Mouse (Mus musculus) MEL (cell line): Measurements from ENCODE around the gene Hsp90b1. TPM values are rescaled to one million over a fixed set of nuclear protein-coding genes. Genes with fewer than 3 reads are reported as not detected.

ENCODE experiments used
- DNase-seq: peaks from one replicate; pipeline ENCODE4 v3.0.0; 2011; ENCODE audit warnings: low read depth, low spot score
- H3K27ac ChIP-seq: 2 replicates; pipeline ENCODE4 v1.5.1; 2012; ENCODE audit warnings: low read depth, mild to moderate bottlenecking, control low read depth, low read length, moderate library complexity; ENCODE audit not compliant: control insufficient read depth
- H3K27me3 ChIP-seq, 2 experiments: fragments of 150-350 bp in 1 of 2; sonication (generic) in 1 of 2; 2 replicates each; pipeline ENCODE4 v1.6.1; 2012; ENCODE audit warnings: low read length in 2 of 2, mild to moderate bottlenecking in 2 of 2, improper control_type of control experiment in 1 of 2, moderate library complexity in 1 of 2; ENCODE audit not compliant: insufficient read depth in 2 of 2, control insufficient read depth in 1 of 2
- H3K36me3 ChIP-seq, 2 experiments: 2 replicates each; pipeline ENCODE4 v1.6.1; 2012 to 2014; ENCODE audit warnings: low read length in 2 of 2, improper control_type of control experiment in 1 of 2, inconsistent platforms in 1 of 2, mild to moderate bottlenecking in 1 of 2; ENCODE audit not compliant: insufficient read depth in 2 of 2, control insufficient read depth in 1 of 2
- H3K4me1 ChIP-seq, 2 experiments: fragments of 150-350 bp in 1 of 2; sonication (generic) in 1 of 2; 2 replicates each; pipeline ENCODE4 v1.6.1; 2012; ENCODE audit warnings: low read length in 2 of 2, improper control_type of control experiment in 1 of 2, mild to moderate bottlenecking in 1 of 2; ENCODE audit not compliant: insufficient read depth in 2 of 2, control insufficient read depth in 1 of 2
- H3K4me3 ChIP-seq, 2 experiments: fragments of 150-350 bp in 1 of 2; sonication (generic) in 1 of 2; 2 replicates each; pipeline ENCODE4 v1.5.1; 2012; ENCODE audit warnings: low read depth in 2 of 2, low read length in 2 of 2, mild to moderate bottlenecking in 2 of 2, moderate library complexity in 2 of 2, control low read depth in 1 of 2, improper control_type of control experiment in 1 of 2; ENCODE audit not compliant: control insufficient read depth in 1 of 2, insufficient read depth in 1 of 2
- H3K79me2 ChIP-seq: 2 replicates; pipeline ENCODE4 v1.6.1; 2012; ENCODE audit warnings: mild to moderate bottlenecking, low read length, moderate library complexity; ENCODE audit not compliant: control insufficient read depth, poor library complexity, insufficient read depth
- H3K9ac ChIP-seq: 2 replicates; pipeline ENCODE4 v1.6.1; 2012; ENCODE audit warnings: low read depth, mild to moderate bottlenecking, control low read depth, low read length, moderate library complexity; ENCODE audit not compliant: control insufficient read depth, poor library complexity, severe bottlenecking
- H3K9me3 ChIP-seq: fragments of 150-350 bp; sonication (generic); replicated peaks from 2 replicates; pipeline ENCODE4 v1.6.1; 2012; ENCODE audit warnings: mild to moderate bottlenecking, low read length, improper control_type of control experiment, moderate library complexity; ENCODE audit not compliant: insufficient read depth
- BHLHE40 ChIP-seq: IDR thresholded peaks from 2 replicates; pipeline ENCODE4 v1.6.1; 2012; ENCODE audit warnings: low read depth, mild to moderate bottlenecking, inconsistent platforms, low read length, improper control_type of control experiment, borderline replicate concordance
- CHD2 ChIP-seq: IDR thresholded peaks from 2 replicates; pipeline ENCODE4 v1.6.1; 2011; ENCODE audit warnings: low read length, improper control_type of control experiment
- CTCF ChIP-seq, 3 experiments: IDR thresholded peaks in 2 of 3; conservative IDR thresholded peaks in 1 of 3; 2 replicates each; pipeline ENCODE4 v1.5.1; 2011 to 2012; ENCODE audit warnings: low read length in 3 of 3, low read depth in 2 of 3, mild to moderate bottlenecking in 2 of 3, improper control_type of control experiment in 1 of 3, inconsistent platforms in 1 of 3, mixed read lengths in 1 of 3, moderate library complexity in 1 of 3; ENCODE audit not compliant: control insufficient read depth in 1 of 3, insufficient read depth in 1 of 3, poor library complexity in 1 of 3, severe bottlenecking in 1 of 3
- E2F4 ChIP-seq: IDR thresholded peaks from 2 replicates; pipeline ENCODE4 v1.6.1; 2011; ENCODE audit warnings: low read depth, low read length, improper control_type of control experiment, borderline replicate concordance
- ELF1 ChIP-seq: IDR thresholded peaks from 2 replicates; pipeline ENCODE4 v1.6.1; 2014; ENCODE audit warnings: low read depth, mild to moderate bottlenecking, inconsistent platforms, low read length, improper control_type of control experiment, moderate library complexity
- EP300 ChIP-seq, 2 experiments: IDR thresholded peaks; 2 replicates each; pipeline ENCODE4 v1.6.1; 2011; ENCODE audit warnings: improper control_type of control experiment in 2 of 2, low read length in 2 of 2, low read depth in 1 of 2, mild to moderate bottlenecking in 1 of 2
- GATA1 ChIP-seq: IDR thresholded peaks from 2 replicates; pipeline ENCODE4 v1.6.1; 2011; ENCODE audit warnings: low read depth, low read length, improper control_type of control experiment
- JUND ChIP-seq: IDR thresholded peaks from 2 replicates; pipeline ENCODE4 v1.6.1; 2011; ENCODE audit warnings: low read depth, mild to moderate bottlenecking, improper control_type of control experiment, low read length
- KAT2A ChIP-seq: conservative IDR thresholded peaks from 2 replicates; pipeline ENCODE4 v1.6.1; 2012; ENCODE audit warnings: low read depth, low read length, improper control_type of control experiment, inconsistent platforms
- NELFE ChIP-seq: IDR thresholded peaks from 2 replicates; pipeline ENCODE4 v1.6.1; 2011; ENCODE audit warnings: low read depth, low read length, improper control_type of control experiment
- NRF1 ChIP-seq: IDR thresholded peaks from 2 replicates; pipeline ENCODE4 v1.6.1; 2014; ENCODE audit warnings: low read depth, mild to moderate bottlenecking, inconsistent platforms, low read length, improper control_type of control experiment, moderate library complexity; ENCODE audit not compliant: poor library complexity, insufficient read depth, severe bottlenecking
- POLR2A ChIP-seq, 2 experiments: IDR thresholded peaks; 2 replicates each; pipeline ENCODE4 v1.6.1; 2011 to 2012; ENCODE audit warnings: low read length in 2 of 2, mild to moderate bottlenecking in 2 of 2, control low read depth in 1 of 2, improper control_type of control experiment in 1 of 2, low read depth in 1 of 2, moderate library complexity in 1 of 2; ENCODE audit not compliant: control insufficient read depth in 1 of 2, insufficient read depth in 1 of 2, poor library complexity in 1 of 2
- POLR2AphosphoS2 ChIP-seq: IDR thresholded peaks from 2 replicates; pipeline ENCODE4 v1.6.1; 2011; ENCODE audit warnings: low read length, improper control_type of control experiment
- POLR2AphosphoS5 ChIP-seq: IDR thresholded peaks from 2 replicates; pipeline ENCODE4 v1.6.1; 2012; ENCODE audit warnings: low read depth, borderline replicate concordance, mild to moderate bottlenecking, inconsistent platforms, low read length, moderate library complexity, mixed read lengths
- RCOR1 ChIP-seq: IDR thresholded peaks from 2 replicates; pipeline ENCODE4 v1.6.1; 2012; ENCODE audit warnings: low read depth, mild to moderate bottlenecking, inconsistent platforms, low read length, improper control_type of control experiment
- SMC3 ChIP-seq: IDR thresholded peaks from 2 replicates; pipeline ENCODE4 v1.6.1; 2011; ENCODE audit warnings: low read depth, low read length, improper control_type of control experiment
- TBP ChIP-seq: IDR thresholded peaks from 2 replicates; pipeline ENCODE4 v1.8.0; 2011; ENCODE audit warnings: low read depth, low read length, improper control_type of control experiment
- USF1 ChIP-seq: IDR thresholded peaks from 2 replicates; pipeline ENCODE4 v1.6.1; 2014; ENCODE audit warnings: low read depth, mild to moderate bottlenecking, inconsistent platforms, low read length, improper control_type of control experiment, moderate library complexity
- USF2 ChIP-seq, 2 experiments: IDR thresholded peaks; 2 replicates each; pipeline ENCODE4 v1.6.1; 2011 to 2012; ENCODE audit warnings: improper control_type of control experiment in 2 of 2, low read length in 2 of 2, borderline replicate concordance in 1 of 2, inconsistent platforms in 1 of 2, low read depth in 1 of 2, mild to moderate bottlenecking in 1 of 2; ENCODE audit not compliant: insufficient read depth in 1 of 2
- ZKSCAN1 ChIP-seq: IDR thresholded peaks from 2 replicates; pipeline ENCODE4 v1.6.1; 2012; ENCODE audit warnings: low read depth, mild to moderate bottlenecking, inconsistent platforms, low read length, improper control_type of control experiment, moderate library complexity
- polyA plus RNA-seq, 2 experiments: library from polyadenylated mRNA; stranded (reverse) in 1 of 2; unstranded in 1 of 2; fragments of >175 nt in 1 of 2; fragments of >200 nt in 1 of 2; gene quantifications; 2 replicates each; pipeline versions ENCODE4 v1.2.1 to v1.2.4; 2012; ENCODE audit warnings: low replicate concordance in 2 of 2, low read depth in 1 of 2; ENCODE audit not compliant: insufficient read length in 2 of 2, insufficient read depth in 1 of 2, missing spikeins in 1 of 2
- total RNA-seq: library from RNA; depleted of rRNA; stranded (reverse); fragments of 300-350 nt; gene quantifications from 2 replicates; pipeline ENCODE4 v1.2.3, GENCODE M21; 2012

The Hsp90b1 gene
- total and polyA plus RNA-seq, 3 experiments = 150 to 555 (median 420) TPM

DNA sequence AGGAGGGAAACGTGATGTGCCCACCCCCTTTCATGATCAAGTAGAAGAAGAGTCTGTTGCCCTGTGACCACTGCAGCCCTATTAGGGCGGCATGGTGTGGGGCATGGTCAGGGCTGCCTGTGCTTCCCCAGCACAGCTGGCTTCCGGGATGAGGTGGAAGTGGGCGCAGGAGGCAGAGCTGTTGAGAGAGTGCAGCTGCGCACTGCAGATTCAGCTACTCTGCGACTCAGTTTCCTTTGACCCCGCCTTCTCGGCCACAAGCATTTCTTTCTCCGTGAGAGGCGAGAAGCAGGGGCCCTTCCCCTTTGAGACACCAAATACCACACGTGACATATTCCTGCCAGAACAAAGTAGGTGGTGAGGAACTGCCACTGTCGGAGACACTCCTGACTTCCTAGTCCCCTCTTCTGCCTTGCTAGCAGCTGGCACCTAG, 22.3 kb upstream of the Hsp90b1 start (continued):
- TF ChIP-seq CHD2 (no peak), CTCF (IDR thresholded peaks at IDR 0.05 in 2 of 3, conservative IDR thresholded peaks at IDR 0.05 in 1 of 3; ENCODE audit: control insufficient read depth in 1 of 3, insufficient read depth in 1 of 3, low read depth in 2 of 3, low read length in 3 of 3, poor library complexity in 1 of 3, severe bottlenecking in 1 of 3) (no peak), ELF1 (peak; percentile 91), NRF1 (peak; percentile 76), POLR2AphosphoS5 (no peak), NELFE (peak; percentile 77), BHLHE40 (peak; percentile 81; the same call in 1 of the 2 replicates), SMC3 (no peak)

DNA sequence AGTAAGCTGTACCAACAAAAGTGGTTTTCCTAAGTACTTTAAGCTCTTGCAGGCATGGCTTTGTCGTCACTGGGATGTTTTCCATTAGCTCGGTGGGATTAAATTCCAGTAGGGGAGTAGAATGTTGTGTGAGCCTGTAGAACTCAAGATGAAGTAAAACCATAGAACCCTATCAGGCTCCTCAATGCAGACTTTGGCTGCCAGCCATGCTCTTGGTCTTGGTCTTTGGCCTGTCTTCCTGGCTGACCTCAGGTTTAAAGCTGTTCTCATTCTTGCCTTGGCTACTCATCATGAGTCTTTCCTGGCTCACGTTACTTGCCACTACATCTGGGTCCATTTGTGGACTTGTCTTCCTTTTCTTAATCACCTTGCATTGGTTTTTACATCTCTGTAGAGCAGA, 6.8 kb upstream of the Hsp90b1 start:
- Histone ChIP-seq H3K9me3 (no peaks in the 10 kb centered on the region), H3K4me1 (peaks cover 0 to 6% of the 10 kb centered on the region in 2 experiments; a peak in 2 of 4 replicates), H3K79me2 (no peaks in the 10 kb centered on the region), H3K4me3 (no peak overlapping the region), H3K27me3 (no peaks in the 10 kb centered on the region), H3K36me3 (peaks cover 0 to 4% of the 10 kb centered on the region in 2 experiments; a peak in 2 of 4 replicates), H3K27ac (no peak overlapping the region), H3K9ac (no peak overlapping the region)
- DNase-seq = no peak
- TF ChIP-seq JUND (no peak), EP300 (IDR thresholded peaks at IDR 0.05; ENCODE audit: low read depth in 1 of 2, low read length in 2 of 2) (no peak), E2F4 (no peak), ZKSCAN1 (no peak), BHLHE40 (no peak), POLR2AphosphoS2 (no peak), GATA1 (no peak), RCOR1 (no peak), POLR2A (IDR thresholded peaks at IDR 0.05; ENCODE audit: control insufficient read depth in 1 of 2, insufficient read depth in 1 of 2, low read depth in 1 of 2, low read length in 2 of 2, poor library complexity in 1 of 2) (no peak), TBP (no peak), KAT2A (no peak), USF1 (no peak), POLR2AphosphoS5 (no peak), CTCF (IDR thresholded peaks at IDR 0.05 in 2 of 3, conservative IDR thresholded peaks at IDR 0.05 in 1 of 3; ENCODE audit: control insufficient read depth in 1 of 3, insufficient read depth in 1 of 3, low read depth in 2 of 3, low read length in 3 of 3, poor library complexity in 1 of 3, severe bottlenecking in 1 of 3) (no peak), USF2 (IDR thresholded peaks at IDR 0.05; ENCODE audit: borderline replicate concordance in 1 of 2, insufficient read depth in 1 of 2, low read depth in 1 of 2, low read length in 2 of 2) (no peak)
